In the genomic region with DNA sequence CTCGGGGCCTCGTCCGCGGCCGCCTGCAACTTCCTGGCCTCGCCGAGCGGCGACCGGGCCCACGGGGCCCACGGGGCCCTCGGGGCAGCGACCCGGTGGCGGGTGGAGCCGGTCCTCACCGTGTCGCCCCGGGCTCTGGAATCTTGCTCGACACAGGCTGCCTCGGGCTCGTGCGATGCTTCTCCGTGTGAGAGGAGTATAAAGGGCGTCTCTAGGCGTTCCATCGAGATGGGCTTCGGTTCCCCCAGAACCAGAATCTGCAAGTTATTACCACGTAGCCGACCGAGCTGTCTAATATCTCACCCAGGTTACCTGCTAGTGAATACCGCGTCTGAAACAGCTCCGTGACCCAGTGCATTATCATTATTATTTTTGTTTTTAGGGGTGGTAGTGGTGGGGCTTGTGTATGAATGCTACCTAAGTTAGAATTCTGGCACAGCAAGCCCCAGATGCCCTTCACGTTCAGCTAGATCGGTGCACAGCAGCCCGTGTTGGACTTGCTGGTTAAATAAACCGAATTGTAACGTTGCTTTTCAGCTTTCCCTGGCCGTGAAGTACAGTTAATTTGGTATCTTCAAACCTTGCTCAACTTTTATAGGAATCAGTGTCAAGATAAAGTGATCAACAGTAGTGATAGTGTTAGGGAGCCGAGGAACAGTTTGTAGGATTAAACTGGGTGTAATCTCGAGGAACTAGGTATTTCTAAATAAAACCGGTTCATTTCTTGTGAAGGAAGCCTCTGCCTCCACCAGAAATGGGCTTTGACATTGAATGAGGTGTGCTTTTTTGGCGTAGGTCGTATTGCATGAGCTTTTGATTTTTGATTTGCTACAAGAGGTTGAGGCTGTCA, we compare ENCODE assay signal across 8 mouse cellular contexts. TPM values are rescaled to one million over a fixed set of nuclear protein-coding genes. Genes with fewer than 3 reads are reported as not detected.
A peak's percentile ranks its signal among the peaks of the same experiment; 100 is the strongest.
DNase-seq lines count a peak whose midpoint lies in the region; ATAC-seq lines count a peak whose summit lies in the region.

No protein-coding gene starts in this region.

- H3K4me2 ChIP-seq in midbrain, embryonic 12.5 days (replicated peaks), result peak overlapping the region; percentile 78

- DNase-seq in frontal cortex, postnatal 10 days (ENCODE audit: low spot score in 2 of 2), result no peak
- peak; percentile 20 for DNase-seq in urinary bladder, postnatal 25 days (ENCODE audit: low spot score)
- no peak for DNase-seq in urinary bladder, postnatal 10 days (ENCODE audit: low spot score)
- DNase-seq in forelimb bud, embryonic 11.5 days (ENCODE audit: low read depth, low spot score), result peak; percentile 25
- peak; percentile 21 to 24 for DNase-seq in layer of hippocampus, postnatal 36 days
- no peak for DNase-seq in left cerebral cortex, postnatal 25 days (ENCODE audit: low spot score in 2 of 2)

- under 1% methylated on average over 46 of the region's 46 CpGs for WGBS in midbrain, embryonic 12.5 days

- peak overlapping the region; percentile 98 for H3K9ac ChIP-seq in midbrain, embryonic 12.5 days (replicated peaks)

- H3K27ac ChIP-seq in midbrain, embryonic 12.5 days (replicated peaks), result peak overlapping the region; percentile 89

- no peaks in the 10 kb centered on the region for H3K9me3 ChIP-seq in midbrain, embryonic 12.5 days

- H3K4me3 ChIP-seq in midbrain, embryonic 12.5 days, result peak overlapping the region; percentile 97

- peaks cover 7% of the 10 kb centered on the region; the same call in 1 of the 2 replicates for H3K27me3 ChIP-seq in midbrain, embryonic 12.5 days

- peaks cover 24% of the 10 kb centered on the region for H3K4me1 ChIP-seq in midbrain, embryonic 12.5 days

- ATAC-seq in frontal cortex, adult (ENCODE audit: low TSS enrichment), result peak; percentile 4; the same call in 1 of the 2 replicates
- ATAC-seq in midbrain, embryonic 12.5 days (ENCODE audit: low FRiP score, low read depth), result no peak

- intact Hi-C loops in left cerebral cortex, postnatal 25 days (cut with DNase I), result no loop called here

- H3K36me3 ChIP-seq in midbrain, embryonic 12.5 days, result no peaks in the 10 kb centered on the region; the same call in 1 of the 2 replicates

RNA-seq across cellular contexts. Expression of gene Zfp326, which starts 0.8 kb away (rescaled TPM):
- 10 to 100 TPM; 38.8 to 41.3 TPM for total RNA-seq in layer of hippocampus, postnatal 36 days (2021)
- 66.3 and 73.6 TPM in 2 replicates for polyA plus RNA-seq in midbrain, embryonic 12.5 days (2016; fragmentation: Nextera tagmentation; extraction: Ambion mirVana)
- total RNA-seq in left cerebral cortex, postnatal 25 days (2021), result 10 to 100 TPM; 29.6 to 31.5 TPM

Comparison
In these comparisons a context has a peak if more than half of its experiments do, and no peak if none do; other contexts are left out.
1. DNase-seq: peak in urinary bladder, postnatal 25 days (single experiment), forelimb bud, embryonic 11.5 days (single experiment) and layer of hippocampus, postnatal 36 days (2 of 2); none in frontal cortex, postnatal 10 days (0 of 2), urinary bladder, postnatal 10 days (single experiment) and left cerebral cortex, postnatal 25 days (0 of 2).